Mouse (Mus musculus) cortical plate, adult 2 months (tissue): Measurements from ENCODE around the gene Fbxw8.

Experiments used
- CTCF ChIP-seq: fragments of 200-500 bp; IDR thresholded peaks from 2 replicates; pipeline ENCODE4 v1.5.1; 2011; ENCODE audit warnings: mild to moderate bottlenecking, control low read depth, low read length; ENCODE audit not compliant: insufficient read depth; ENCODE audit errors: extremely low read depth
- POLR2A ChIP-seq: fragments of 200-500 bp; IDR thresholded peaks from 2 replicates; pipeline ENCODE4 v1.6.1; 2011; ENCODE audit warnings: mild to moderate bottlenecking, low read length, control low read depth; ENCODE audit not compliant: insufficient read depth; ENCODE audit errors: extremely low read depth

GRCm38 (mm10) chr5:118142471-118142870 lies 12.8 kb downstream of the Fbxw8 start:
- TF ChIP-seq CTCF (no peak), POLR2A (no peak)
